Mouse (Mus musculus) hindbrain, embryonic 11.5 days (tissue): ENCODE measurements around the gene Npff. TPM values are rescaled to one million over a fixed set of nuclear protein-coding genes. Genes with fewer than 3 reads are reported as not detected.
A peak's percentile ranks its signal among the peaks of the same experiment; 100 is the strongest.

Experiments
- ATAC-seq: fragments of 200-750 bp; cut with Nextera tagmentation; 2 replicates; pipeline ENCODE4 v1.8.0; 2017; ENCODE audit warnings: mild to moderate bottlenecking, moderate TSS enrichment, moderate library complexity; ENCODE audit not compliant: low FRiP score
- DNase-seq: peaks from one replicate; pipeline ENCODE4 v3.0.0-alpha.2; 2015; ENCODE audit warnings: low spot score
- H3K27ac ChIP-seq: fragments of 300-500 bp; sonication (generic); 2 replicates; pipeline ENCODE4 v1.5.1; 2014; ENCODE audit warnings: mild to moderate bottlenecking, low read depth, low read length
- H3K27me3 ChIP-seq: fragments of 300-500 bp; sonication (generic); 2 replicates; pipeline ENCODE4 v1.6.1; 2014; ENCODE audit warnings: mild to moderate bottlenecking, low read length, moderate library complexity, mixed read lengths; ENCODE audit not compliant: control insufficient read depth, insufficient read depth
- H3K36me3 ChIP-seq: fragments of 300-500 bp; sonication (generic); 2 replicates; pipeline ENCODE4 v1.6.1; 2014; ENCODE audit warnings: mild to moderate bottlenecking, low read length, moderate library complexity, mixed read lengths; ENCODE audit not compliant: control insufficient read depth, insufficient read depth
- H3K4me1 ChIP-seq: fragments of 300-500 bp; sonication (generic); replicated peaks from 2 replicates; pipeline ENCODE4 v1.6.1; 2014; ENCODE audit warnings: low read length, mixed read lengths; ENCODE audit not compliant: control insufficient read depth, insufficient read depth
- H3K4me2 ChIP-seq: fragments of 300-500 bp; sonication (generic); replicated peaks from 2 replicates; pipeline ENCODE4 v1.6.1; 2014; ENCODE audit warnings: mild to moderate bottlenecking, low read depth, low read length
- H3K4me3 ChIP-seq: fragments of 300-500 bp; sonication (generic); 2 replicates; pipeline ENCODE4 v1.5.1; 2014; ENCODE audit warnings: low read depth, low read length
- H3K9ac ChIP-seq: fragments of 300-500 bp; sonication (generic); 2 replicates; pipeline ENCODE4 v1.6.1; 2014; ENCODE audit warnings: low read depth, low read length
- H3K9me3 ChIP-seq: fragments of 300-500 bp; sonication (generic); 2 replicates; pipeline ENCODE4 v1.6.1; 2016; ENCODE audit warnings: low read length; ENCODE audit not compliant: control insufficient read depth
- WGBS: fragments of 180-500 bp; shearing (Covaris S2); extraction: QIAGEN DNeasy Blood & Tissue Kit; methylation state at CpG from one replicate; pipeline ENCODE4 v1.1.7; 2014; 5-methylcytosine and 5-hydroxymethylcytosine counted together
- polyA plus RNA-seq: library from polyadenylated mRNA; unstranded; fragments of >200 nt; fragmentation: Nextera tagmentation; extraction: Ambion mirVana; gene quantifications from 2 replicates; pipeline ENCODE4 v1.2.1, GENCODE M21; 2014

Npff gene
- polyA plus RNA-seq: 2.6 and 2.7 TPM in 2 replicates

- Histone ChIP-seq H3K4me1 (no peaks in the 10 kb centered on the region), H3K36me3 (0 out of 2 replicates have a peak, but pooled peaks cover 3% of the 10 kb centered on the region), H3K27me3 (no peaks in the 10 kb centered on the region), H3K4me2 (no peak within 1 kb of the TSS), H3K4me3 (no peak within 1 kb of the TSS), H3K9ac (no peak within 1 kb of the TSS), H3K9me3 (no peaks in the 10 kb centered on the region), H3K27ac (no peak within 1 kb of the TSS)
- 6% methylated on average over 3 of the region's 3 CpGs for whole genome bisulfite sequencing
- ATAC-seq (peak; percentile 49; the same call in 1 of the 2 replicates), DNase-seq (peak; percentile 89)
Measured at GRCm38 (mm10) chr15:102524892-102525485, at the start of gene Npff. Gene Npff (minus strand): TSS chr15:102524942.

- H3K36me3 ChIP-seq: no peaks in the 10 kb centered on the region
- H3K4me1 ChIP-seq: no peaks in the 10 kb centered on the region
- ATAC-seq (no peak), DNase-seq (no peak)
- H3K27me3 ChIP-seq: no peaks in the 10 kb centered on the region
- H3K4me3 ChIP-seq: no peak overlapping the region
- 82% methylated on average over 3 of the region's 3 CpGs for WGBS
- no peak overlapping the region for H3K9ac ChIP-seq
- no peak overlapping the region for H3K27ac ChIP-seq
- no peaks in the 10 kb centered on the region for H3K9me3 ChIP-seq
- H3K4me2 ChIP-seq: no peak overlapping the region
Measured at GRCm38 (mm10) chr15:102572081-102572480, 47.3 kb upstream of the Npff start.

- Histone ChIP-seq H3K4me3 (no peak overlapping the region), H3K9me3 (no peaks in the 10 kb centered on the region), H3K27ac (no peak overlapping the region), H3K4me1 (no peaks in the 10 kb centered on the region), H3K9ac (no peak overlapping the region), H3K27me3 (no peaks in the 10 kb centered on the region), H3K36me3 (no peaks in the 10 kb centered on the region), H3K4me2 (no peak overlapping the region)
- no peak for ATAC-seq
- 94% methylated on average over 2 of the region's 2 CpGs for WGBS
- no peak for DNase-seq
Measured at GRCm38 (mm10) chr15:102567849-102568248, 43.1 kb upstream of the Npff start.

- Histone ChIP-seq H3K27me3 (no peaks in the 10 kb centered on the region), H3K4me2 (no peak overlapping the region), H3K36me3 (no peaks in the 10 kb centered on the region), H3K4me3 (no peak overlapping the region), H3K27ac (no peak overlapping the region), H3K9me3 (no peaks in the 10 kb centered on the region), H3K4me1 (no peaks in the 10 kb centered on the region), H3K9ac (no peak overlapping the region)
- 91% methylated on average over 5 of the region's 5 CpGs for WGBS
- ATAC-seq: no peak
- DNase-seq: no peak
Measured at GRCm38 (mm10) chr15:102563681-102564080, 38.9 kb upstream of the Npff start.

DNA sequence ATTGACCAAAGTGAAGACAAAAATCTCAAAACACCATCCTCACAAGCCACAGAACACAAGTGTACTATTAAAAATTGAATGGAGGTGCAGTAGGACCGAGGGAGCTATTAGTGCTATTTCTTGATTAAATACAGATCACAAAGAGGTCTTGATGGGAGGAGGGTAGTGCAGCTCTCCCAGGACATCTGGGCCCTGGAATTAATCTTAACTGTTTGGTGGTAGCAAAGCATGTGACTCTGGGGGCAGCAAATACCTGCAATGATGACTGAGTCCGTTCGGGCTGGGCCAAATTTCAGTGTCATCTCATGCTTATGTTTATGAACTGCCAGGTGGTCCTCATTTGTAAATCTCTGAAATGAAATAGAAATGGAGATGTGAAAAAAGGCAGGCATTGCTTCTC, 38.3 kb upstream of the Npff start:
- no peaks in the 10 kb centered on the region for H3K4me1 ChIP-seq
- ATAC-seq (no peak), DNase-seq (no peak)
- no peak overlapping the region for H3K27ac ChIP-seq
- H3K9me3 ChIP-seq: no peaks in the 10 kb centered on the region
- no peak overlapping the region for H3K9ac ChIP-seq
- H3K36me3 ChIP-seq: no peaks in the 10 kb centered on the region
- 88% methylated on average over 3 of the region's 3 CpGs for WGBS
- H3K27me3 ChIP-seq: no peaks in the 10 kb centered on the region
- H3K4me2 ChIP-seq: no peak overlapping the region
- H3K4me3 ChIP-seq: no peak overlapping the region

DNA sequence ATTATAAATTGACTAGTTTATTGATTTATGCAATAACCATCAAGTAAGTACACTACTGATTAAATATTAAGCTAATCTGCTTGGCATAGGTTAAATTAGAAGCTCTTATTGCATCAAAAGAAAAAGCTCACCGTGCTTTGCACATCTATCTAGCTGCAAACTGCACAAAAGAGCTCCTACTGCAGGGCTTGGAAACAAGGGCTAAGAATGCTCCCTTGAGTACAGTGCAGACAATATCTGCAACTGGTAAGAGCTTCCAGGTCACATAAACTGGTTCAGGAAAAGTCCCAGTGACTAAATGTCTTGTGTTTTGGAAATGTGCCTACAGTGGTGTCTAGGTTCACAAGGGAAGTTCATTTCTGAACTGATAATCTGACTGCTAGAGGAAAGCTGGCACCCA, 37.7 kb upstream of the Npff start:
- no peak overlapping the region for H3K27ac ChIP-seq
- 93% methylated on average over 1 of the region's 1 CpGs for WGBS
- DNase-seq (no peak), ATAC-seq (no peak)
- H3K9ac ChIP-seq: no peak overlapping the region
- H3K27me3 ChIP-seq: no peaks in the 10 kb centered on the region
- no peaks in the 10 kb centered on the region for H3K9me3 ChIP-seq
- no peaks in the 10 kb centered on the region for H3K4me1 ChIP-seq
- H3K4me2 ChIP-seq: no peak overlapping the region
- H3K36me3 ChIP-seq: no peaks in the 10 kb centered on the region
- H3K4me3 ChIP-seq: no peak overlapping the region

DNA sequence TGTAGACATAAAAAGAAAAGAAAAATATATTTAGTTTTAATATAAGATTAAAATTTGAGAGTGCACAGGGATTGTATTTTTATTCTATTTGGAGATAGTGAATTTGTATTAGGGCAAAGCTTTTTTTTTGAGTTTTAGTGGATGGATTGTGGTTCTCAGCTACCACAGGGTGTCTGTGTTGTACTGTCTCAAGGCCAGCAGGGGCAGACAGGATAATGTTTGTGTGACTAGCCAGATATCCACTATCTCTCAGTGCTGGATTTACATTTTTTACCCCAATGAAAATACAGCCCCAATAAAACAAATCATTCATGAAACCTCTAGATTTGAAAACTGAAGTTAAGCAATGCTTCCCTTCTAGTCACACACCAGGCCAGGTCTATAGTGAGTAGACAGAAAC, 32.8 kb upstream of the Npff start:
- no peaks in the 10 kb centered on the region for H3K4me1 ChIP-seq
- peaks cover 2% of the 10 kb centered on the region; the same call in 1 of the 2 replicates for H3K36me3 ChIP-seq
- H3K9me3 ChIP-seq: no peaks in the 10 kb centered on the region
- no peak overlapping the region for H3K9ac ChIP-seq
- H3K4me2 ChIP-seq: no peak overlapping the region
- ATAC-seq (no peak), DNase-seq (no peak)
- no peaks in the 10 kb centered on the region for H3K27me3 ChIP-seq
- H3K27ac ChIP-seq: no peak overlapping the region
- no peak overlapping the region for H3K4me3 ChIP-seq

DNA sequence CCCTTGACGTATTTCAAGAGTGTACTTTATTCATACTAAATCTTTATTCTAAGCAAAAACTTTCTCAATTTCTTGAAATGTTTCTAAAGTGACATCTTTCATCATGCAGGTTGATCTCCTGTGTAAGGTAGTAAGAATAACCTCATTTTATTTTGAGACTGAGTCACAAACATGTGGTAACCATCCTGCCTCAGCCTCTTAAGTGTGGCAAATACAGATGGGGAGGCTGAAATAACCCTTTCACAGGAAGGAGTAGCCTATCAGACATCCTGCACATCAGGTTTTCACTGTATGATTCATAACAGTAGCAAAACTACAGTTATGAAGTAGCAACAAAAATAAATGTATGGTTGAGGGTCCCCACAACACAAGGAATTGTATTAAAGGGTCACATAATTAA, 30.8 kb upstream of the Npff start:
- no peaks in the 10 kb centered on the region for H3K9me3 ChIP-seq
- WGBS: 97% methylated on average over 1 of the region's 1 CpGs

GRCm38 (mm10) chr15:102552599-102552998, 27.9 kb upstream of the Npff start:
- Histone ChIP-seq H3K27ac (no peak overlapping the region), H3K36me3 (peaks cover 2% of the 10 kb centered on the region; the same call in 1 of the 2 replicates)
- 97% methylated on average over 5 of the region's 5 CpGs for WGBS

More for the DNA sequence above, 30.8 kb upstream of the Npff start:
- no peak overlapping the region for H3K4me2 ChIP-seq
- ATAC-seq (no peak), DNase-seq (no peak)
- no peak overlapping the region for H3K27ac ChIP-seq
- no peaks in the 10 kb centered on the region for H3K27me3 ChIP-seq
- no peak overlapping the region for H3K4me3 ChIP-seq
- H3K9ac ChIP-seq: no peak overlapping the region
- no peaks in the 10 kb centered on the region for H3K4me1 ChIP-seq
- peaks cover 2% of the 10 kb centered on the region; the same call in 1 of the 2 replicates for H3K36me3 ChIP-seq

More at GRCm38 (mm10) chr15:102552599-102552998, 27.9 kb upstream of the Npff start:
- H3K4me1 ChIP-seq: no peaks in the 10 kb centered on the region
- DNase-seq (no peak), ATAC-seq (no peak)
- H3K9me3 ChIP-seq: no peaks in the 10 kb centered on the region
- no peak overlapping the region for H3K4me3 ChIP-seq
- H3K27me3 ChIP-seq: no peaks in the 10 kb centered on the region
- no peak overlapping the region for H3K9ac ChIP-seq
- no peak overlapping the region for H3K4me2 ChIP-seq
